Mouse (Mus musculus) liver, adult (tissue): ENCODE measurements around the gene Gabpa.

Source experiments
- GATA4 ChIP-seq: IDR thresholded peaks from 2 replicates; pipeline ENCODE4 v1.6.1; 2014; ENCODE audit warnings: mild to moderate bottlenecking, low read length; ENCODE audit not compliant: insufficient replicate concordance

Gabpa gene

DNA sequence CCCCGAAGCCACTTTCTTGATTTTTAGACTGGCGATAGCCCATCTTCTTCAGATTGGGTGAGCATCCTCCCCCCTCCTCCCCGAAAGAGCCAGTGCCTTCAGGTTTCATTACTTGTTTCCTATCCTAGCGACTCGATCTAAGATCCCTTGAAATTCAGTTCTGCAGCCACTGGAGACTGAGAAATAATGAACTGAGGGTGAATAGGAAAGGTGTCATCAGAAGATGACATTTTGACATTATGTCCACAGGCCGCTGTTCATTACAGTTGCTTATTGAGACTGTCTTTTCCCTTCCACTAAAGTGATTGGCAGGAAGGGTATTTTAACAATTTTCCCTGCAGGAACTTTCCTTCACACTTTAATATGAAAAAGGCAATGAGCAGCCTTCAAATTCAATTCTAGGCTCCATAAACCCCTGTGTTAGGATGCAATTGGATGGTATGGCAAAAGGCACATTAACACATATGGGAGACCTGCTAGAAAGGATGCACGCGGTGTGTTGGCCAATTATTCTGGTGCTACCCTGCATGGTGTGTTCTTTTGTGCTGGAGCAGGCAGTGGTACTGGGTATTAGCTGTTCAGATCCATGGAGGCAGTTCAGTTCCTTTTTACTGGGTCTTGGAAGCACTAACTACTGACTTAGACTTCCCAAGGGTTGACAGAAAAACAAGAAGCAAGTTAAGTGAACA lies 76.9 kb downstream of the Gabpa start:
- TF ChIP-seq GATA4: no peak
